Mouse (Mus musculus): ENCODE results near the gene Cisd3.

- TF ChIP-seq POLR2A (IDR thresholded peaks at IDR 0.05; ENCODE audit: borderline replicate concordance, extremely low read depth, insufficient read depth, insufficient read length, poor library complexity, severe bottlenecking) = no peak
- TF ChIP-seq CTCF (IDR thresholded peaks at IDR 0.05; ENCODE audit: borderline replicate concordance, extremely low read depth, insufficient read depth, insufficient read length) = no peak
Observed at GRCm38 (mm10) chr11:97695712-97696401, 10.2 kb downstream of the Cisd3 start.
